Mouse (Mus musculus) cerebellum, adult 11-12 months (tissue): ENCODE results near the gene Ttc4.

Experiments
- DNase-seq: peaks from one replicate; pipeline ENCODE4 v3.0.0; 2022

Gene Ttc4

DNA sequence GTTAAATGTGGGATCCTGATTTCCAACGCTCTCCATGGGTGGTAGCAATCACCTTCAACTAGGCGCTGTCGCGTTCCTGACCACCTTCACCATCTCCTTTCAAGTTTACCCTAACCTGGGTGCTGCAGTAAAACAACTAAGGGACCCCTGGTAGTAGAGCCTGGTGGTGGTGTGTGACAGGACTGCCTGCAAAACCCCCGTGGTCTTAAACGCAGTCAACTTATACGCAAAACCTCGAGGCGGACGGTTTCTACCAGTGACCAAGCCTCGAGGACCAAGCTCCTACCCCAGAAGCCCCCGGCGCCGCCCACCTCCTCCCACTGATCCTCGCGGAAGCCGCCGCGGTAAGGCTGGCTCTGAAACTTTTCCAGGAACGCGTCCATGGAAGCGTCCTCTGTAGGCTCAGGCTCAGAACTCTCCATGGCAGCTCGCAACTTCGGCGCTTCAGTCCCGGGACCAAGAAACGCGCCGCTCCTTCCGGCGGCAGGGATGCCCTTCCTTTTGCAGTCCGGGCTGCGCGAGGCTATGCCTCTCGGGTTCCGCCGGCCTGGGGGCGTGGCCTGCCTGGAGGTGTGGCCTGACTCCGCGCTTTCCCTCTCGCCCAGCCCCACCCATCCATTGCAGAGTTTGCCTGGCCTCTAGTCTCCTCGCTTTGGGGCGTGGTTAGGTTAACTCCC, at the start of gene Ttc4:
Gene Ttc4 (minus strand): TSS at position 503 of the 677 bp plus-strand sequence.
- peak; percentile 82 for DNase-seq

DNA sequence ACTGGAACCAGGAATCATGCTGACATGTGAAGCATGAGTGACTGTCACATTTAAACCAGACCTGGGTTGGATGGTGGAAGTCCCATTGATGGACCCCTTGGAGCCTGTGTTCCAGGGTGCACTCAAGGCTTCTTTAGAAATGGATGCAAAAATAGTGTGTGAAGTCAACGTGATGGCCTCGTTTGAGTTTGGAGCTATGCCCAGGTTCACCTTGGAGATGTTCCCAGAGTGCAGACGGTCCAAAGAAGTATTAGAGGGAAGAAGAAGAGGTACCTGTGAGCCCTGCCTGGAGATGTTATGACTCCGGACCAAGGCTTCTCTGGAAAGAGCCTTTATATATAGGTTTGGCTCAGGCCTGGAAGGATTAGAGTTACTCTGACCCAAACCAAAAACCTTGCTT, 41.9 kb upstream of the Ttc4 start:
- DNase-seq: no peak

DNA sequence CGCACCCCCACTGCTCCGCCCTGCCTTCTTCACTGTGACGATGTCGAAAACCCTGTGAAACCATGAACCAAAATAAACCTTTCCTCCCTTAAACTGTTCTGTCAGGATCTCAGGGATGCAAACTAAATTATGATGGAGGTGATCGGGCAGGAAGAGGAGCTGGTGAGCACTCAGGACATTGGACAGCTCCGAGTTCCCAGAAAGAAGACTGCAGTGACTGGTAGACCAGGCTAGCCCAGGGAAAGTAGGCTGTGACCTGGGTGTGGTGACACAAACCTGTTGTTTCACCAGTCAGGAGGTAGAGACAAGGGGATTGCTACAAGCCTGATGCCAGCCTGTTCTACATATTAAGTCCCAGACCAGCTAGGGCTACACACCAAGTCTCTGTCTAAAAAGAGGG, 34.9 kb upstream of the Ttc4 start:
- DNase-seq: no peak

DNA sequence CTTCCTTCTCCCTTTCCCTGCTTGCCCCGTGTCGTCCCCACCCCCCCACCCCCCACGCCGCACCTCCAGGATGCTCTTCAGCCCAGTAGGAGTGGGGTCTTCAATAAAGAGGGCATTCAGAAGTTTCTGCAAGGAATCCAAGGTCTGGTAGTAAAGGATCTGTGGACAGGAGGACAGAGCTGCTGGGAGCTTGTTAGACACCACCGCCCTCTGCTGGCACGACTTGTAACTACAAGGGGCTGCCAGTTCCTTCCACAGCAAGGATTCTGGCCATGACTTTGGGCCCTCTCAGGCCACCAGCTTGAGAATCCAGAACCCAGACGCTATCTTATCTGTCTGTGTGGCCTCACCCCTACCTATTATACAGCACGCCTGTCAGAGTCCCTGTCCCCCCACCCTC, 29.7 kb upstream of the Ttc4 start:
- DNase-seq: peak; percentile 64

DNA sequence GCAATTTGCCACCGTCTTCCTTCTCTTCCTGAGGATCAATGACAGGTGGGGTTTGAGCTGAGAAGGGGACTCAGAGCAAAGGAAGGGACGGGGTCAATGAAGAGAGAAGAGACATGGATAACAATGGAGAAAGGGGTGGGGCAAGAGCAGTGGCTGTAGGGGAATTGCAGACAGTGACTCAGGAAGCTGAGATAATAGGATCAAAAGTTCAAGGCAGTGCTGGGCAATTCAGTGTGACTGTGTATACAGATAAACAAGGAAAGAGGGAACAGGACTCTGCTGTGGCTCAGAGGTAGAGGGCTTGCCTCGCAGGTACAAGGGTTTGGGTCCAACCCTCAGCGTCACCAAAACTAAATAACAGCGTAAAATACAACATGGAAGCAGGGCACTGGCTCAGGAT, 29.2 kb upstream of the Ttc4 start:
- no peak for DNase-seq

DNA sequence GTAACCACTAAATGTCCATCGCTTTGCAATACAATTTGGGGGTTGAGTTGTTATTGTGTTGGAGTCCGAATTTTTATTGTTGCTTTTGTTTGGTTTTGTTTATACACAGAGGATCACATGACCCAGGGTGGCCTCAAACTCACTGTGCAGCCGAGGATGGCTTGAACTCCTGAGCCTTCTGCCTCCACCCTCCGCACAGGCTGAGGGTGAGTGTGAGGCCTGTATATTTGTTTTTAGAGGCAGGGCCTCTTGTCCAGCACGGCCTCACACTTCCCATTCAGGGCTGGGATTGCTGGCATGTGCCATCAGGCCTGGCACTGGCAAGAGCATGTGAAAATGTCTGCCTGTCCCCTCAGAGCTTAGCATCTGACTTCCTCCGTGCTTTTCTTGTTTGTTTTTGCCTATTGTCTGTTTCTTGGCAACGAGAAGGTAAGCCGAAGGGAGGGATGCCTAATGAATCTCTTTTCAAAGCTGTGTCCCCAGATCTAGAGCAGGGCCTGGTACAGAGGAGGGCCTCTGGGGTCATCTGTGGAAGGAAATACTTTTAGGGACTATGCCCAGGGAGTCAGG, 26.4 kb upstream of the Ttc4 start:
- no peak for DNase-seq

DNA sequence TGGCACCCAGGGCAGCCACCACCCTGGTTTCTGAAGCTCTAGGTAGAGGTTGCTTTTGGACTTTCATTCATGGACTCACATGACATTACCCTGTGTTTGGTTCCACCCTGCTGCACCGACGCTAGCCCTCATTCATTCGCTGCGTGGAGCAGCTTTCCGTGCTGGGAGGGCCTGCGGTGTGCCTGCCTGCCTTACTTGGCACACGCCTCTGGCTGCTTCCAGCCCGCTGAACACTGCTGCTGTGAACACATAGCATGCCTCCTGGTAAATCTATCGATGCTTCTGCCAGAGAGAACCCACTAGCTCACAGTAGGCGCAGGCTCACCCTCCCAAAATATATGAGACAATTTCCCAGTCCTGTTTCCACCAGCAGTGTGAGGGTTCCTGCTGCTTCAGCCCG, 25.7 kb upstream of the Ttc4 start:
- peak; percentile 36 for DNase-seq

DNA sequence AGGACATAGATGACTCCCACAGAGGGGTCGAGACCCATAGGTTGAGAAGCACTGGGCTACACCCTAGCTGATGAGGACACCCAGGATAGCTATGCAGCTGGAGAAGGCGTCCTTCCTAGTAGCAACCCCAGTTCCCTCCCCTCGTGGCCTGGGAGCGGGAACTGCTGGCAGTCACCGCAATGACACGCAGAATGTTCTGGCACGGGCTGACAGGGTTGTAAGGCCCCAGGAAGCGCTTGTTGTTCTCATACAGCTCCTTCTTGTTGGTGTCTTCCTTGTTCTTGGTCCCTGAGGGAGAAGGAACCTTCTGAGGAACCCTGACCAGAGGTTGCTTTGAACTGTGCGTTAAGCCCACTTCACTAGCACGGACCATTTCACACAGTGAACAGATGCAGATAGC, 25.2 kb upstream of the Ttc4 start:
- DNase-seq: no peak

DNA sequence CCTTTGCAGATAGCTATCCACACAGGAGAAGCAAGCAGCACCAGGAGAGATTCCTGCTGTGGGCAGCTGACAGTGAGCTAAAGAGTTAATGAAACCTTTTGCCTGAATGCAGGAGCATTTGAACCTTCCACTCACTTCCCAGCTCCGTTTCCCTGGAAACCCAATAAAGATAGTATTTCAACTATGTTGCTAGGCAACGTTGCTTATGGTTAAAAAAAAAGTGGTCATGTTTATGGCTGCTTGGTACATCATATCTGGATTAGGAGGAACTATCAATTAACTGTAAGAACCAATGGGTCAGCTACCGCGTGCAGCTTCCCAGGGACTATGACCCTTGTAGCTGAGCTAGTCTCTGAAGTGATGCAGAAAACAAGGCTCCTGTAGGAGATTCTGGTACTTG, 22.1 kb upstream of the Ttc4 start:
- DNase-seq: no peak

DNA sequence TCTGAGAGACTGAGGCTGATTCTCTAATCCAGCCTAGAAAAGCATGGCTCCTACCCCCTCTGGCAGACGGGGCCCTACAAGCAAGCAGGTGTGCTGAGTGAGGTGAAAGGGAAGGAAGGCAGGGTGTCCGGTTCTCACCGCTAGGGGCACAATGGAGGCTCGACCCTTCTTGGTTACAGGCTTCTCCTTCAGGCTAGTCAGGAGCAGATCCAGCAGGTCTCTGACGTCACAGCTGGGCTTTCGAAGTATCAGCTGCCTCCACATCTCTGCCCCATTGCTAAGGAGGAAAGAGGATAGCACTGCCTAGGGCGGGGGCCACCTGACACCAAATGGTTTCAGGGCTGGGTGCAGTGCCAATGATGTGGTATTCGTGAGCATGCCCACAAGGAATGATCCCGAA, 21.2 kb upstream of the Ttc4 start:
- no peak for DNase-seq

DNA sequence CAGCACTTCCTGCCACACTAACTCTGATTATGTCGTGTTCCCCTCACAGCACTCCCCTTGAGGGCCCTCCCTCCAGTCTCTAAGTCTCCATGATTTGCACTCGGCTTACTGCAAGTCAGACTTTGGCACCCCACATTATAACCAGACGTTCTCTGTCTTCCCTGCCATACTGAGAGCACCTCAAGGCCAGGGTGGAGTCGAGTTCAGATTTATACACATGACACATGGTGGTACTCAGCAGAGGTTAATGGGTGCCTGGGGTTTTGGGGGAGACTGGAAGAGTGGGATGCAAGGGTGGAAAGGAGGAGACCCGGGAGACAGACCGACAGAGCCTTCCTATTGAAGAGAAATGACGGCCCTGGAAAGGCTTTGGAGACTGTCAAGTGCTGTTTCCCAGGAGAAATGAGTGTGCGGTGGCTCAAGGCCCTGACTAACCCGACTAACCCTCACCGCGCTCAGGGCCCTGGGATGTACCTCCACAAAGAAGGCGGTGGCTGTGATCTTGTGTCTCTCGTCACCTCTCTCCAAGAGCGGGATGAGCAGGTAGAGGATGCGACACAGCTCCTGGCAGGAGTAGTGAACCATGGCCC, 15.2 kb upstream of the Ttc4 start:
- DNase-seq: no peak

DNA sequence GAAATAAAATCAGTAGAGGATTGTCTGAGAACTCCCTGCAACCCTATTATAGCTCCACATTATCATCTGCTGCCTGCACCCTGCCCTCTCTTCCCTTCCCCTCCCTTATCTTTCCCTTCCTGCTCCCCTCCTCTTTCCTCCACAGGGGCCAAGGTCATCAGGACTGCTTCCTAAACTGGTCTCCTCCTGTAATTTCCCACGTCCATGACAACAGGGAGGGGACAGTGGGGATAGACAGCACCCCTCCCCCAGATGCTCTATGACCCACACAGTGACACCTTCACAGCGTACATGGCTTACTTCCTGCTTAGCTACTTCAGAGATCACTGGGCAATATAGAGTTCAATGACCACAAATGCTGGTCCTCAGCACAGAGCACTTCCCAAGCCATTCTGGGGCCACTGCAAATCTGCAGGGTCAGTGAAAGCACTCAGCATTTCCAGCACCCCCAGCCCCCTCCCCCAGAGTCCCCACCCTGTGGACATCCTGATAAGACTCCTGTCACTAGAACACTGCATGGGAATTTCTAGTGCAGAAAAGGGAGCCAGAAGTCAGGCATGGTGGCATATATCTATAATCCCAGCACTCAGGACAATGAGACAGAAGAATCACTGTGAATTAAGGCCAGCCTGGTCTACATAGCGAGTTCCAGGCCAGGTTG, 10.0 kb upstream of the Ttc4 start:
- DNase-seq: no peak

DNA sequence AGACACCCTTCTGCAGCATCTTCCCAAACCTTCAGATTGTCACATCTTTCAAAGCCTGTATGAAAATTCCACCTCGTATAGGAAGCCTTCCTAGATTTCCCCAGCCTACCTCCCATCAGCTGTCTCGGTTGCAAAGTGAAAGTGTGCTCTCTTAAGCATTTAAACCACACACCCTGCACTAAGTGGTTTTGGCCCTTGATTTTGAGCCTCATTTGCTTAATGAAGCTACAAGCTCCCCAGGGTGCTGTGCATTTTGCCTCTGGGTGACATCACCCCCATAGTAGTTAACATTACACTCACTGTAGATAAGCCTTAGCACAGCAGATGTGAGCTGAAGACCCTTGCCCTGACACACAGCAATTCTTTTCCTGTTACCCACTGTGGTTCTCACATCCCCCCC, 2.2 kb upstream of the Ttc4 start:
- DNase-seq: no peak

DNA sequence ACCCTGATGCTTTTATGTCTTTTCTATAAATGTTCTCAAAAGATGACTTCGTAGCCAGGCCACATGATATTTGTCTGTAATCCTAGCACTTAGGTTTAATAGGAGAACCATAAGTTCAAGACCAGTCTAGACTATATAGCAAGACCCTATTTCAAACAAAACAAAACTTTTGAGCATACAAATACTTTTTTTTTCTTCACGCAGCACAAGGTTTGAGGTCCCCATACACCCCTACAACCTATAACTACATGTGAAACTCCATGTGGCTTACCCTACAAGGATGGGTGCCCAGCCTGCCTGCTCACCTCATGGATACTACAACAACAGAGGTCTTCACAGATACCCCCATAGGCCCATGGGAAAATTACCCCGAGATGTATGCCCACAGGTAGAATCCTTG, 408 bp upstream of the Ttc4 start:
- no peak for DNase-seq

DNA sequence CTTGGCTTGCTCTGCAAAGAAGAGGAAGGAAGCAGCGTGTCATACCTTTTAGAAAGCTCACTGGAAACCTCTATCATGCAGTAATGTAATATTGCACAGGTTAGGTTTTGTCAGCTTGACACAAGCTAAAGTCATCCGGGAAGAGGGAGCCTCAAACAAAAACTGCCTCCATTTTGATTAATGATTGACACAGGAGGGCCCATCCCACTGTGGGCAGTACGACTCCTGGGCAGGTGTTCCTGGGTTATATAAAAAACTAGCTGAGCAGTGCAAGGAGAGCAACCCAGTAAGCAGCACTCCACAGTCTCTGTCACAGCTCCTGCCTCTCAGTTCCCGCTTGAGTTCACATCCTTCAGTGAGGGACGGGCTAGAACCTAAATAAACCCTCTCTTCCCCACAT, 2.0 kb downstream of the Ttc4 start:
- DNase-seq: no peak

DNA sequence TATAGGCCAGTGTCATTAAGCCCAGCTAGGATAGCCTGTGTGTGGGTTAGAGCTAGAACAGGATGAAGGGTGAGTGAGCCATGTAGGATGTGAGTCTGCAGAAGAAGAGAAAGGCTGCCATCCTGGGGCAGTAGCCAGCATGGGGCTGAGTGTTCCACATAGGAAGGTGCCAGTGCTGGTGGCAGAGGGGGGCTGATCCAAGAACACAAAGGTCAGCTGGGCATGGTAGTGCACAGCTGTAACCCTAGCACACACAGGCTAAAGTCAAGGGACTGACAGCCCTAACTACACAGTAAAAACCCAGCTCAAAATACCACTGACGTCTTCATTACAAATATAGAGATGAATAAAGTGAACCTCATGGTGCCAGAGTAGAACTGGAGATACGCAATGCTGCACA, 12.2 kb downstream of the Ttc4 start:
- no peak for DNase-seq

DNA sequence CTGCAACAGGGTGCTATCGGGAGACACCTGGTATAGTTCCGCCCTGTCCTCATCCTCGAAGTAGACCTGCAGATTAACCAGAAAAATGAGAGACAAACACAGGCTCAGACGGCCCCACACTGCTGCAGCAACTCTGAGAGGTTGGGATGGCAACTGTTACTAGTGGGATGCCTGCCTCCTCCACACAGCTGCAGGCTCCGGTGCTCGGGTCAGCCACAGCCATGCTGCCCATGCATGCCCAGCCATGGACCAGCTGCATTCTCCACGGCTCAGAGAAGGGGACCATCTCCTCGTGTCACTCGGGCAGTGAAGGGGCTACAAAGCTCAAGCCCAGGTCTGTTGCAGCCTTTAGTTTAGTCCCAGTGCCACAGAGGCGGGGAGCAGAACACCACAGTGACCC, 13.1 kb downstream of the Ttc4 start:
- DNase-seq: no peak

DNA sequence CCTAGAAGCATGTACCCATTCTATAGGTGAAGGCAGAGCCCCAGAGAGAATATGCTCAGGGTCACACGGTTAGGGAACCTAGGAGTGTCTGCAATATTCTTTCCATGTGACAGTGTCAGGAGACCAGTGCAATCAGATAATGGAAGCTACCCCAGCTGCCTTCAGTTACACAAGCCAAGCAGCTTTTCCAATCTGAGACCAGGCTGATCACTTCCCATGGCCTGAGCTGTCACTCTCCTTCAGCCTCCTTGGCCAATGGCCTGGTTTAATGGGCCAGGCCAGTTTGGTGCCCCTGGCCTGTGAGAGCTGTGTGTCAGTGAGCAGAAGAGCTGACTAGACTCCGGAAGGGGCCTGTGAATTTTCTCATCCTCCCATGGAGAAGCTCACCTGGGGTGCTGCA, 13.5 kb downstream of the Ttc4 start:
- DNase-seq: no peak

DNA sequence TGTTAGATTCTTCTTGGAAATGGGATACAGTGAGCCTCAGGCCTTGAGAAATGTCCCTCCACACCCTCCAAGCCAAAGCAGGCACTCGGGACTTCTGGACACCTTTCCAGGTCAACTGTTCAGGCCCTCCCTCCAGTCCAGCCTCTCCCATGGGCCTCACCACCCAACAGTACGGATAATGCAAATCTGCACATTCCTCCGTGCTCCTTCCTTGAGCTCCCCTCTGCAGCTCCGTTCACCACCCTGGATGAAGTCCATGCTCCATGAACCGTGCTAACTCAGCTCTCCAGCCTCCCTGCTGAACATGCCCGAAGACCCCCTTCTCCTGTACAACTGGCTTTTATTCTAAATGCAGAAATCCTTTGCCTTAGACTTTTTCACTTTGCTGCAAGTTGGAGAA, 14.0 kb downstream of the Ttc4 start:
- no peak for DNase-seq

DNA sequence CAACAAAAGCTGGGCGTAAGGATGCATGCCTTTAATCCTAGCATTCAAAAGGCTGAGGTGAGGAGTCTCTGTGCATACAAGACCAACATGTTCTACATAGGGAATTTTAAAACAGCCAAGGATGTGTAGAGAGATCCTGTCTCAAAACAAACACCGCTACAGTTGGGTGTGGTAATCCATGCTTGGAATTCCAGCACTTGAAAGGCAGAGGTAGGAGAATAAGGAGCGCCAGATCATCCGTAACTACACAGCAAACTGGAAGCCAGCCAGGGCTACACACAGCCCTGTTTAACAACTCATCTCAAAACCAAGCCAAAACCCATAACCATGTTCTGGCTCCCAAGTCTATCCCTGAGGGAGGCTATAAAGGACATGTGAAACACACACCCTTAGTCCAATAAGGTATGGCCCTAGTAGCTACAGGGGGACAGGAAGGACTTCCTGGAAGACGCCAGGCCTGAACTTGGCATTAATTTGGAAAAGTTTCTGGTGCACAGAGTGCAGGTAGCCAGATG, 14.7 kb downstream of the Ttc4 start:
- DNase-seq: no peak

DNA sequence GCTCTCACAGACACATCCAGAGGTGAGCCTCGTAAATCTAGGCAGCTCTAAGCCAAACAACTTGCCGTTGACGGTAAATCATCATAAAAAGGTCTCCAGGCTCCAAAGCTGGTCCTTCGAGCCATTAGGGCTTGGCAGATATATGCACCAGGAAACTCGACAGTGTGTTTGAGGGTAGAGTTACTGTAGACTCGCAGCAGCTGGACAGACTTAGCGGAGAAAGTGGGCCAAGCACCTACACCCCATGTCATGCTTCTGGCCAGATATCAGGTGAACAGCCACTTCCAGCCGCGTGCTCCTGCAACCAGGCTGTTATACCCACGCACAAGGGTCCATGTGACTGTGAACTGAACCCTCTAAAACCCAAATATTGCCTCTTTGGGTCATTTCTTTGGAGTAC, 23.1 kb downstream of the Ttc4 start:
- no peak for DNase-seq

DNA sequence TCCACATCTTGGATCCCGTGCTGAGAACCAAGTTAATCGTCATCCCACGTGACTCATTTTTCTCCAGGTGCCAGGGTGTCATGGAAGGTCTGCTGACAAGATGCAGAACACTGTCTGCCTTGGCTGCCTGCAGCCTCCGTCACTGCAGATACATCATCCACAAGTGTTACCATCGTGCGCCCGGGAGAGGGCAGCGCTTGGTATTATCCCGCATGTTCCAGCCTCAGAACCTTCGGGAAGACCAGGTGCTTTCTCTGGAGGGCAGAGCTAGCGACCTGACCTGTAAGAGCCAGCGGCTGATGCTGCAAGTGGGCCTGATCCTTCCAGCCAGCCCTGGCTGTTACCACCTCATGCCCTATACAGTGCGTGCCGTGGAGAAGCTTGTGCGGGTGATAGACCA, 25.7 kb downstream of the Ttc4 start:
- DNase-seq: no peak

DNA sequence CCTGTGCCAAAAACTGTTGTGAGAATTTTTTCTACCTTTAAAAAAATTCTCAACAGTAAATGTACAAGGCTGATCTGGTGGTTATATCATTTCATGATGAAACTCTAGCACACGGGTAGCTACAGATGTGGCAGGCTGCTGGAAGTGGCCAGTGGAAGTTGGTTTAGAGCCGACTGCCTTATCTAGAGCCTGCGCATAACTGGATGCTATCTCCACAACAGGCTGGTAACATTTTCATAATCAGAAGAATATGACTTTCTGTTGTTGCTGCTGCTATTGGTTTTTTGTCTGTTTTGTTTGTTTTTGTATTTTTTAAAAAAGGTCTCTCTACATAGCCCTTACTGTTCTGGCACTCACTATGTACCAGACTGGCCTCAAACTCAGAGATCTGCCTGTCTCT, 26.2 kb downstream of the Ttc4 start:
- DNase-seq: no peak

DNA sequence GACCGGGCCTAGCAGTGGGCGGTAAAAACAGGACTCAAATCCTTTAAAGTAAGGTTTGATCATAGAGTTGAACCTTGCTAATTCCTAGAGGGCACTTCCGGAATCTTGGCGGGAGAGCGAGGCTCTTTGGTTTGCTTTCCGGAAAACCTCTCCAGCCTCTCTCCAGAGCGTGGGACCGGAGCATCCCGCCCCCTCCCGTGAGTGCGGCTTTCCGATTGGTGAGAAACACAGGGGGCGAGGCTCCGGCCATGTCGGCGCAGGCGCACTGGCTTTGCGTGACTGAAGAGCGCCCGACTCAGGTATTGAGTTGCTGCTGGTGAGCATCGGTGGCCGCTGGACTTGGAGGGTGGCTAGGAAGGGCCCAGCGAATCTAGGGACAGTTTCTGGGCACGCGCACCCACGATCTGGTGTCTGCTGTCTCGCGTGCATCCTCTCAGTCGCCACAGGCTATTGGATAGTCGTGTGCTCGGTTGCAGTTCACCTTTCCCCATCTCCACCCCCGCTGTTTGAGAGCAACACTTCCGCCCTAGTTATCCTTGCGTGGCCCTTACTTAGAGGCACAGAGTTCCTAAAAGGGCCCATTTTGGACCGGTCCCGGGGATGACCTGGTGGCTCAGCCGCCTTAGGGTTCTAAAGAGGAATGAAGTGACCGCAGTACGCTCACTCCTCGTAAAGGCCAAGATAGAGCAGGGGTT, 27.8 kb downstream of the Ttc4 start, which contains the start of gene Pars2:
Gene Pars2 (plus strand): TSS at position 237 of the 695 bp plus-strand sequence.
- DNase-seq: peak; percentile 99
